Mouse (Mus musculus): ENCODE results near the gene Ramp1.

DNA sequence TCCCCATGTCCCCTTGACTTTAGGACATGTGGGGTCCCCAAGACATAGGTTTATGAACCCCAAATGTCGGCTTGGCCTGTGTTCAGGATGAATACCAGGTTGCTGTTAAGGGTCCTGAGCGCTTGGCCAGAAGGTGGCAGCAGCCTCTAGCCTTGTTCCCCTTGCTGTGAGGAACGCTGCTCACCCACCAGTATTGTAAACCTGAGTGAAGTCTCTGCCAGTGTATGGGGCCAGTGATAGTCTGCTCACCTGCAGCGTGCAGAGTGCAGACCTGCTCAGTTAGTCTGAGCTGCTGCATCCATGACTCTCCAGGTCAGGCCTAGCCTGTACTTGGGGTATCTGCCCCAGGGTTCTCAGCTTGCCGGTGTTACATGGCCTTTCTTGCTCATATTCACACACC lies 536 bp upstream of the Ramp1 start:
- peak; percentile 79 to 96 (median 88) for TF ChIP-seq CTCF (IDR thresholded peaks at IDR 0.05 in 2 of 3, conservative IDR thresholded peaks at IDR 0.05 in 1 of 3; ENCODE audit: control insufficient read depth in 1 of 3, insufficient read depth in 1 of 3, low read depth in 2 of 3, low read length in 3 of 3, poor library complexity in 1 of 3, severe bottlenecking in 1 of 3)
- TF ChIP-seq POLR2A (IDR thresholded peaks at IDR 0.05; ENCODE audit: control insufficient read depth in 1 of 2, insufficient read depth in 1 of 2, low read depth in 1 of 2, low read length in 2 of 2, poor library complexity in 1 of 2) = no peak
- no peak for TF ChIP-seq MAX (IDR thresholded peaks at IDR 0.05; ENCODE audit: low read length)
- TF ChIP-seq MEF2A (IDR thresholded peaks at IDR 0.05; ENCODE audit: extremely low read depth, insufficient replicate concordance, low read depth, low read length, poor library complexity, severe bottlenecking) = no peak
- peak; percentile 37; the same call in 1 of the 2 replicates for TF ChIP-seq TCF12 (IDR thresholded peaks at IDR 0.05; ENCODE audit: low read depth, low read length)
- peak in 1 of 2 experiments; percentile 27; a peak in 1 of 4 replicates for TF ChIP-seq EP300 (IDR thresholded peaks at IDR 0.05; ENCODE audit: low read depth in 1 of 2, low read length in 2 of 2)
- TF ChIP-seq HCFC1 (IDR thresholded peaks at IDR 0.05; ENCODE audit: low read depth, low read length) = peak; percentile 40; the same call in 1 of the 2 replicates
- TF ChIP-seq NELFE (IDR thresholded peaks at IDR 0.05; ENCODE audit: low read depth, low read length) = no peak
